Mouse (Mus musculus): ENCODE measurements around the gene Kdm1b. TPM values are rescaled to one million over a fixed set of nuclear protein-coding genes. Genes with fewer than 3 reads are reported as not detected.

Kdm1b gene
- polyA plus RNA-seq, 1 experiment from 2014 or later, result 11.1 TPM

DNA sequence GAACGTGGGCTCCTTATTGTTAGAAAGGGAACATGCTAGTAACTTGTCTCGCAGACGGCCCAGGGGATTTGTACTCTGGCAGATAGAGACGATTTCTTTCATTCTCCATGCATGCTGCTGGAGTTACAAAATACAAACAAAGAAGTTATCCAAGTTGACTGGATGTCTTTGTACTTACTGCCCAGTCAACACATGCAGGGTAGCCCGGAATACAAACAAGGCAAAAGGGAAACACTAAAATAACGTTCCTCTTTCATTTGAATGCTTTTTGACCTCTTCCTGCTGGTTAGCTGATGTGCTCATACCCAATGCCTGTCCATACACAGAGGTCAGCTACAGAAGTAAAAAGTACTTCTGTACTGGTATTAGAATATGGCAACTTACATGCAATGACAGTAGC is 5.4 kb upstream of the Kdm1b start:
- Histone ChIP-seq H3K27ac (no peak overlapping the region), H3K4me1 (replicated peaks) (no peaks in the 10 kb centered on the region), H3K36me3 (no peaks in the 10 kb centered on the region), H3K27me3 (replicated peaks) (no peaks in the 10 kb centered on the region), H3K4me3 (replicated peaks) (no peak overlapping the region), H3K9me3 (no peaks in the 10 kb centered on the region), H3K4me2 (replicated peaks) (no peak overlapping the region), H3K9ac (no peak overlapping the region)
- WGBS, result 87% methylated on average over 6 of the region's 6 CpGs
- no peak for ATAC-seq

DNA sequence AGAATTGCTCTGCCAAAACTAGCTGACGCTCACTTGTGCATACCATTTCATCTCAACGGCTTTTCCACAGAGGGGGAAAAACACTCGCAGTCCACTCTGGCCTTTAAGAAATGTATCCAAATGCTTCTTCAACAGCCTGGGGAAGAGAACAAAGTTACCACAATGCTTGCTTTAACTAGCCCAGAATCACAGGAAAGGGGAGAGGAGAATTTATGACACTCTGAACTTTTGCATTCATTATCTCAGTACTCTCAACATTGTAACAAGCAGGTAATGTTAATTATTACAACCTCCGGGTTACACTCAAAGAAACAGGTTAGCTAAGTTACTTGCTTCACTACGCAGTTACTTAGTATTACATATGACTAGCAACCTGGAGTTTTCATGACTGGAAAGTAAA is 3.2 kb upstream of the Kdm1b start:
- no peak overlapping the region for H3K4me2 ChIP-seq (replicated peaks)

DNA sequence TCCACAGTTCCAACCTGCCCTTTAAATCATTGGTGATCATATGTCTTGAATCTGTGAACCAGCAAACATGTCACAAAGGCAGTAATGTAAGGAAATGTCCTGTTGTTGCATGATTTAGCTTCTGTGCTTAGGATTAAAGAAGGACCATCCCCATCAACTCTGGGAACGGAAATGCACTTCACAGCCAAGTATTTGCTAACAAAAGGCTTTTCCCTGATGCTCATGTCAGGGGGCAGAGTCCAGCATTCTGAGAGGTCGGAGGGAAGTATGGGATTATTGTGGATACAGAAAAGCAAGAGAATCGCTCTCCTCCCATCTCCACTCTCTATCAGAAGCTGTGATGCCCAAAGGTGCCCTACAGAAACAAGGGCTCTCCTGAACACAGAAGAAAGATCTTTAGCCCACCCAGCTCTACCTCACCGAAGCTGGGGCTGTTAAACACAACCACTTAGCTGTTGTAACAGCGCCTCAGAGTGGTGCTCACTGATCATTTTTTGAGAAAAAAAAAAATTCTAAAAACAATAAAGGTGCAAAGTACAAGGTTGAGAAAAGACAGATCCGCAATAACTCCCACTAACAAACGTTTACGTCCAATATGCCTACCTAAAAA is 1.2 kb upstream of the Kdm1b start:
- Histone ChIP-seq H3K4me2 (replicated peaks) (peak overlapping the region; percentile 56), H3K4me1 (replicated peaks) (peaks cover 8% of the 10 kb centered on the region; the same call in 1 of the 2 replicates), H3K4me3 (replicated peaks) (peak overlapping the region; percentile 90), H3K9ac (no peak overlapping the region), H3K27me3 (replicated peaks) (no peaks in the 10 kb centered on the region), H3K9me3 (no peaks in the 10 kb centered on the region), H3K27ac (no peak overlapping the region), H3K36me3 (no peaks in the 10 kb centered on the region)
- WGBS, result 36% methylated on average over 8 of the region's 8 CpGs
- ATAC-seq, result no peak

More for the DNA sequence above, 3.2 kb upstream of the Kdm1b start:
- no peaks in the 10 kb centered on the region for H3K36me3 ChIP-seq
- 86% methylated on average over 5 of the region's 5 CpGs for WGBS
- ATAC-seq, result no peak
- no peak overlapping the region for H3K4me3 ChIP-seq (replicated peaks)
- H3K4me1 ChIP-seq (replicated peaks), result peaks cover 8% of the 10 kb centered on the region; the same call in 1 of the 2 replicates
- H3K9ac ChIP-seq, result no peak overlapping the region
- no peaks in the 10 kb centered on the region for H3K9me3 ChIP-seq
- H3K27me3 ChIP-seq (replicated peaks), result no peaks in the 10 kb centered on the region
- no peak overlapping the region for H3K27ac ChIP-seq

DNA sequence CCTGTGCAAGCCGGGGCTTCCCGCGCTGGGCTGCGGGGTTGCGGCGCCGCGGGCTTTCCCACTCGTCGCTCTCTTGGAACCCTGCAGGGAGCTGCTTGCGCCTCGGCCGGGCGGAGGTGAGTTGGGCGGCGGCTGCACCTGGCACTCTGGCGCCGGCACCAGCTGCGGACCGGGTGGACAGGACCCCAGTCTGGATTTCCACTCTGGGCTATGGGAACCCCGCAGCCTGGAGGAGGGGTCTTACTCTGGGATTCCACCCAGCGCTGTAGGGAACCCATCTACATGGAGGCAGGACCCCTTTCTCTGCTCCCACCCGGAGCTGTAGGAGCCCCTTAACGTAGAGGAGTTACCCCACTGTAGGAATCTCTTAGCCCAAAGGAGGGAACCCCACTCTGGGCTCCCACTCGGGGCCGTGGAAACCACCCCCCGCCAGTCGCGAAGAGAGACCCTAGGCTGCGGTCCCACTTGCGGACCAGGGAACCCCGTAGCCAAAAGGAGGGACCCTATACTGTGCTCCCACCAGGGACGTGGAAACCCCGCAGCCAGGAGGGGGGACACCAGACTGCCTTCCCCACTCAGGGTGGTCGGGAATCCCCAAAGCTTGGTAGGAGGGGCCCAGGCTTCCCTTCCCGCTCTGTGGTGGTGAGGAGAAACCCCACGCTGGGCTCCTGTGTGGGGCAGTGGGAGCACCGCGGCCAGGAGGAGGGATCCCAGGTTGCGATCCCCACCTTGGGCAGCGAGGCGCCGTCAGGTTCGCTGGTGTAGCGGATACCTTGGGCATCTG is 726 bp downstream of the Kdm1b start:
- H3K9me3 ChIP-seq, result no peaks in the 10 kb centered on the region
- no peaks in the 10 kb centered on the region for H3K36me3 ChIP-seq
- H3K27me3 ChIP-seq (replicated peaks), result no peaks in the 10 kb centered on the region
- peak; percentile 52 for ATAC-seq
- H3K4me1 ChIP-seq (replicated peaks), result peaks cover 8% of the 10 kb centered on the region; the same call in 1 of the 2 replicates
- peak overlapping the region; percentile 75 for H3K9ac ChIP-seq
- under 1% methylated on average over 45 of the region's 45 CpGs for WGBS
- H3K27ac ChIP-seq, result peak overlapping the region; percentile 68
- peak overlapping the region; percentile 90 for H3K4me3 ChIP-seq (replicated peaks)
- peak overlapping the region; percentile 99 for H3K4me2 ChIP-seq (replicated peaks)

DNA sequence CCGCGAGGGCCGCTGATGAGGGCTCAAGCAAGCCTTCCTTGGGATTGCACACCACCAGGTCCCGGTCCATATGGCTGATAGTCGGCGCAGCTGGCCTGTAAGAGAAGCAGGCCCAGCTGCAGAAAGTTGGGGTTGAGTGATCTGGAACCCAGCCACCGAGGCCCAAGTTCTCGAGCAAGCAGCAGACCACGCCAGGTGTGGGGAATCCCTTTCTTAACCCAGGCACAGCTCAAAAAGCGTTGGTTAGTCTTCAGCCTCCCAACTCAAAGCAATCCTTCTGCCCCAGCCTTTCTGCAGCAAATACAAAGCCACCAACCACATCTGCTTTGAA is 1.3 kb downstream of the Kdm1b start, which contains the start of gene Tpmt:
Gene Tpmt, minus strand, starts transcription at position 121 of the 331 bp plus-strand sequence.
- peak within 1 kb of the TSS; percentile 99 for H3K4me2 ChIP-seq (replicated peaks)
- no peaks in the 10 kb centered on the region for H3K9me3 ChIP-seq
- H3K4me1 ChIP-seq (replicated peaks), result peaks cover 8% of the 10 kb centered on the region; the same call in 1 of the 2 replicates
- peak within 1 kb of the TSS; percentile 68 for H3K27ac ChIP-seq
- peak within 1 kb of the TSS; percentile 90 for H3K4me3 ChIP-seq (replicated peaks)
- no peak for ATAC-seq
- WGBS, result 17% methylated on average over 10 of the region's 10 CpGs
- H3K27me3 ChIP-seq (replicated peaks), result no peaks in the 10 kb centered on the region
- H3K36me3 ChIP-seq, result 0 out of 2 replicates have a peak, but pooled peaks cover 5% of the 10 kb centered on the region
- H3K9ac ChIP-seq, result peak within 1 kb of the TSS; percentile 75

DNA sequence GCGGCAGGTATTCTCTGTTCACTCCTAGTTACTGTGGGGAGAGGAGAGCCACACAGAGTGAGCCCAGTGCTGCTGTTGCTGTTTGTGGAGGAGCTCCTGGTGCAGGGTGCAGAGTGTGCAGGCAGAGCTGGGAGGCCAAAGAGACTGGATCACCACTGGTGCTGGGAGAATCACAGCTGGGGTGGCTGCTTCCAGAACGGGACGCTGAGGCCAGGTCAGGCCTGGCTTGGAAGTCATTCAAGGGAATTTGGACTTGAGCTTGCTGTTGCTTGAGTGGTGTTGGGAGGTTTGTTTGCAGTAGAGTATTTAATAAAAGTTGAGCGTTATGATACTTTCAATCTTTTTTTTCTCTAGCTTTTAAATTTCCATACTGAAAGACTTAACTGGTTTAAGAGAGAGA is 4.7 kb downstream of the Kdm1b start:
- H3K36me3 ChIP-seq, result 0 out of 2 replicates have a peak, but pooled peaks cover 7% of the 10 kb centered on the region
- no peak overlapping the region for H3K9ac ChIP-seq
- no peaks in the 10 kb centered on the region for H3K9me3 ChIP-seq
- WGBS, result 90% methylated on average over 4 of the region's 4 CpGs
- no peak overlapping the region for H3K27ac ChIP-seq
- no peak for ATAC-seq
- no peak overlapping the region for H3K4me3 ChIP-seq (replicated peaks)
- no peak overlapping the region for H3K4me2 ChIP-seq (replicated peaks)
- peaks cover 8% of the 10 kb centered on the region; the same call in 1 of the 2 replicates for H3K4me1 ChIP-seq (replicated peaks)
- H3K27me3 ChIP-seq (replicated peaks), result no peaks in the 10 kb centered on the region

DNA sequence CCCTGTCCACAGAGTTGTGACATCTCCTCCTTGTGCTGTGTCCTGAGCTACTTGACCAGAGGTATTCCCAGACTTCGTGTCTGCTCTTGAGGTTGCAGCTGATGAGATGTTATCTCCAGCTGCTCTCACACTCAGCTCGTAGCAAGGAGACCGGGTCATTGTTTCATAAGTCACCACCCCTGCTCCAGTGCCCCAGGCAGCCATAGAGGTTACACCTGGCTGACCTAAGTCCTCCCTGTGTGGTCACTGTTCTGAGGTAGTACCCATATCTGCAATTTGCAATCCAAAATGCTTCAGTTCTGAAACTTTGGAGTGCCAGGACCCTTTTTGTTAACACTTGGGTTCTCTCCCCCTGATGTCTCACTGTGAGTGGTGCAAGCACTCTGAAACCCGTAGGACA is 6.7 kb downstream of the Kdm1b start:
- Histone ChIP-seq H3K27ac (no peak overlapping the region), H3K9ac (no peak overlapping the region), H3K4me1 (replicated peaks) (no peaks in the 10 kb centered on the region), H3K4me2 (replicated peaks) (no peak overlapping the region), H3K36me3 (0 out of 2 replicates have a peak, but pooled peaks cover 7% of the 10 kb centered on the region), H3K4me3 (replicated peaks) (no peak overlapping the region), H3K9me3 (no peaks in the 10 kb centered on the region), H3K27me3 (replicated peaks) (no peaks in the 10 kb centered on the region)
- ATAC-seq, result no peak
- 66% methylated on average over 4 of the region's 4 CpGs for WGBS

DNA sequence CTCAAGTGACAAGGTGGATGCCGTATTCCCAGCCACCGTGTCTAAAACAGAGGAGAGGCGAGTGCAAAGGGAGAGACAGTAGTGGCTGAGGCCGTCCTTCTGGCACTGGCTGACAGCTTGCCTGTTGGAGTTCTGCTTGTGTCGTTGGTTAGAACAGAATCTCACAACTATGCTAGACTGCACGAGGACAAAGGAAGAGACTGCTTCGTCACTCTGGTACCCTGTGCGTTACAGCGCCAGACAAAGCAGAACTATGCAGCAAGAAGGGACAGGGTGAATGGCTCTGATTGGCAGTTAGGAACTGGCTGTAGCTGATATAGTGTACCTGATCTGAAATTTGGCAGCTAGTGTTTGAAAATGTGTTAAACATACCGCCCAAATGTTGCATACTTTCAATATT is 10.7 kb downstream of the Kdm1b start:
- ATAC-seq, result no peak
- no peak overlapping the region for H3K4me2 ChIP-seq (replicated peaks)
- no peaks in the 10 kb centered on the region for H3K9me3 ChIP-seq
- no peaks in the 10 kb centered on the region for H3K27me3 ChIP-seq (replicated peaks)
- WGBS, result 85% methylated on average over 10 of the region's 10 CpGs
- H3K4me3 ChIP-seq (replicated peaks), result no peak overlapping the region
- no peak overlapping the region for H3K27ac ChIP-seq
- H3K4me1 ChIP-seq (replicated peaks), result no peaks in the 10 kb centered on the region
- H3K9ac ChIP-seq, result no peak overlapping the region
- 0 out of 2 replicates have a peak, but pooled peaks cover 7% of the 10 kb centered on the region for H3K36me3 ChIP-seq

DNA sequence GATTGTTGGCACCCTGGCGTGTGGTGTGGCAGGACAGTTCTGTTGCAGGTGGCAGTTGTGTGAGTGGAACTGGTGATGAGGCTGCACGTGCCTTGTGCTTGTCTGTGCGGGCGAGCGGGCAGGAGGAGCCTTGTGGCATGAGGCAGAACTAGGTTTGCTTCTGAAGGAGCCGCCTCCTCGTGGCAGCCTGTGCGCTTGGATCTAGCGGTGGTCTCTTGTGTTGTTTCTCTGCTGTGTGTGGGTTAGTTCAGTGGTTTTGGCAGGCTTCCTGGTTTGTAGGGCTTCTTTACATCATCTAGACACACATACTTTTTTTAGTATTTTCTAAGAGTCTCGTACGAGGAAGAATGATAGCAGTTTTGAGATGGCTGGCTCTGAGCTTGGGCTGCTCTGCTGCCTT is 12.8 kb downstream of the Kdm1b start:
- Histone ChIP-seq H3K9ac (no peak overlapping the region), H3K4me2 (replicated peaks) (no peak overlapping the region), H3K27ac (no peak overlapping the region), H3K4me1 (replicated peaks) (no peaks in the 10 kb centered on the region), H3K4me3 (replicated peaks) (no peak overlapping the region), H3K9me3 (no peaks in the 10 kb centered on the region), H3K36me3 (peaks cover 8% of the 10 kb centered on the region; the same call in 1 of the 2 replicates), H3K27me3 (replicated peaks) (no peaks in the 10 kb centered on the region)
- no peak for ATAC-seq
- whole genome bisulfite sequencing, result 86% methylated on average over 11 of the region's 11 CpGs

DNA sequence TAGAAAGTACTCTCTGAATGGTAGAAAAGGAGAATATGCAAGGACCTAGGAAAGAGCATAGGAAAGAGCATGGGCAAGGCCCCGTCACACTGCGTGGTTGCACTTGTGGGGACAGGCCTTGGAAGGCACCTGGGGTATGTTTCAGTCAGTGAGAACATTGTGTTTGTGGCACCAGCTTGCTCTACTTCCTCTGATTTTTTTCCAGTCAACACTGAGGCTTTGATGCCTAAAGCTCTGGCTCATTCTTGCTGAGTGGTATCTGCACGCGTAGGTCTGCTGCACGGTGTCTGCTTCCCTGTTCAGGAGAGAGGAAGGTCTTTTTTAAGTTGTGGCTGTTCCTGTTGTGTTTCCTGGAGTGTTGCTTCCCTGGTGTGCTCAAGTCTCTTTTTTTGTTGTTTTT is 13.5 kb downstream of the Kdm1b start:
- no peak overlapping the region for H3K4me3 ChIP-seq (replicated peaks)
- 97% methylated on average over 5 of the region's 5 CpGs for WGBS

DNA sequence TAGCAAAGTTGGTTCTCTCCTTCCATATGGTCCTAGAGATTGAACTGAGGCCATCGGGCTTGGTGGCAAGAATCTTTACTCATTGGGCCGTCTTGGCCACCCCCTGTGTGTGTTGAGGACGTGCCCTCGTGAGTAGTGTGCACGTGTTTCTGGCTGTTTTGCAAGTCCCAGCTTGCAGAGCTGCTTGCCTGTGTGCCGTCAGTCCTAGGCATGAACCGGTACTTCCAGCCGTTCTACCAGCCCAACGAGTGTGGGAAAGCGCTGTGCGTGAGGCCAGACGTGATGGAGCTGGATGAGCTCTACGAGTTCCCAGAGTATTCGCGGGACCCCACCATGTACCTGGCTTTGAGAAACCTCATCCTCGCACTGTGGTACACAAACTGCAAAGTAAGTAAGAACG is 19.5 kb downstream of the Kdm1b start:
- H3K27ac ChIP-seq, result no peak overlapping the region
- peaks cover 16% of the 10 kb centered on the region; the same call in 1 of the 2 replicates for H3K36me3 ChIP-seq
- no peaks in the 10 kb centered on the region for H3K27me3 ChIP-seq (replicated peaks)
- 94% methylated on average over 17 of the region's 17 CpGs for WGBS
- no peaks in the 10 kb centered on the region for H3K9me3 ChIP-seq
- no peak for ATAC-seq
- H3K4me1 ChIP-seq (replicated peaks), result no peaks in the 10 kb centered on the region
- no peak overlapping the region for H3K9ac ChIP-seq
- H3K4me2 ChIP-seq (replicated peaks), result no peak overlapping the region
- no peak overlapping the region for H3K4me3 ChIP-seq (replicated peaks)

More for the DNA sequence above, 13.5 kb downstream of the Kdm1b start:
- H3K27ac ChIP-seq, result no peak overlapping the region
- ATAC-seq, result no peak
- H3K9me3 ChIP-seq, result no peaks in the 10 kb centered on the region
- H3K4me2 ChIP-seq (replicated peaks), result no peak overlapping the region
- H3K36me3 ChIP-seq, result peaks cover 8% of the 10 kb centered on the region; the same call in 1 of the 2 replicates
- no peaks in the 10 kb centered on the region for H3K4me1 ChIP-seq (replicated peaks)
- no peaks in the 10 kb centered on the region for H3K27me3 ChIP-seq (replicated peaks)
- H3K9ac ChIP-seq, result no peak overlapping the region

DNA sequence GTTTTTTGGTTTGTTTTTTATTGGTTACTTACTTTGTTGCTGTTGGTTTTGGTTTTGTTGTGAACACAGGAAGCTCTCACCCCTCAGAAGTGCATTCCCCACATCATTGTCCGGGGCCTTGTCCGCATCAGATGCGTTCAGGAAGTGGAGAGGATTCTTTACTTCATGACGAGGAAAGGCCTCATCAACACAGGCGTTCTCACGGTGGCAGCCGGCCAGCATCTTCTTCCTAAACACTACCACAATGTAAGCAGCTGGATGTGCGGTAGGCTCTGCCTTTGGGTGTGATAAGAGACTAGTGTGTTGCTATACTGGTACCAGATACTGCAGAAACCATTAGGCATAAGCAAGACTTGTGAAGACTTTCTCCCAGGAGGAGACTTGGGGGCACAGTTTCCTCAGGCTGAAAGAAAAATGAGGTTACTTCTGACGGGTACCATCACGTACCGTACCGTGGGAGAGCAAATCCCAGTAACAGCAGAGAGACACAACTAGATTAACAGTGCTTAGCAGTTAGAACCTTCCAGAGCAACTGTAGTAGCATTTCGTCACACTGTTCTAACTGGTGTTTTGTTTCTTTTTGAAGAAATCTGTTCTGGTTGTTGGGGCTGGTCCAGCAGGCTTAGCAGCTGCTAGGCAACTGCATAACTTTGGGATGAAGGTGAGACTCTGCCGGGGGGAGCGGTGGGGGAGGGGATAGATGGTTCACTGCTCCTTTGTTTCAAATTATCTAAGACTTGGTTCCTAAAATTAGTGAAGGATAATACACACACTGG is 20.9 kb downstream of the Kdm1b start:
- Histone ChIP-seq H3K27me3 (replicated peaks) (no peaks in the 10 kb centered on the region), H3K4me3 (replicated peaks) (no peak overlapping the region), H3K4me2 (replicated peaks) (no peak overlapping the region), H3K9me3 (no peaks in the 10 kb centered on the region), H3K27ac (no peak overlapping the region), H3K9ac (no peak overlapping the region), H3K4me1 (replicated peaks) (no peaks in the 10 kb centered on the region), H3K36me3 (peaks cover 16% of the 10 kb centered on the region; the same call in 1 of the 2 replicates)
- 67% methylated on average over 15 of the region's 15 CpGs for WGBS
- ATAC-seq, result no peak

Data from intestine, embryonic 15.5 days (tissue).